Mouse (Mus musculus): ENCODE data around the gene 4930558K02Rik.

Gene 4930558K02Rik

GRCm38 (mm10) chr1:161902692-161903452 is 76.6 kb downstream of the 4930558K02Rik start:
- in situ Hi-C loops (cut with MseI, MboI) = no loop called here

- in situ Hi-C loops (cut with MseI, MboI) = no loop called here
These were observed 79.3 kb downstream of the 4930558K02Rik start for GRCm38 (mm10) chr1:161900129-161900528.

GRCm38 (mm10) chr1:161897235-161897634 is 82.2 kb downstream of the 4930558K02Rik start:
- in situ Hi-C loops (cut with MseI, MboI) = no loop called here

- in situ Hi-C loops (cut with MseI, MboI) = no loop called here
These were observed 83.3 kb downstream of the 4930558K02Rik start for GRCm38 (mm10) chr1:161896130-161896529.

- in situ Hi-C loops (cut with MseI, MboI) = no loop called here
These were observed 84.4 kb downstream of the 4930558K02Rik start for GRCm38 (mm10) chr1:161895014-161895413.

GRCm38 (mm10) chr1:161894553-161894952 is 84.9 kb downstream of the 4930558K02Rik start:
- in situ Hi-C loops (cut with MseI, MboI) = no loop called here

GRCm38 (mm10) chr1:161894126-161894525 is 85.3 kb downstream of the 4930558K02Rik start:
- in situ Hi-C loops (cut with MseI, MboI) = no loop called here
